Mouse (Mus musculus) heart, postnatal 0 days (tissue): Measurements from ENCODE around the gene Rps11. TPM values are rescaled to one million over a fixed set of nuclear protein-coding genes. Genes with fewer than 3 reads are reported as not detected.
A peak's percentile ranks its signal among the peaks of the same experiment; 100 is the strongest.
"Not testable (repeated sequence)": the region's sequence is repeated elsewhere in the genome, so short reads cannot be mapped to it uniquely, and the experiment has no call there.

Experiments
- ATAC-seq: fragments of 200-750 bp; cut with Nextera tagmentation; 2 replicates; pipeline ENCODE4 v1.8.0; 2017; ENCODE audit warnings: low read depth, moderate number of reproducible peaks, moderate library complexity; ENCODE audit not compliant: insufficient read depth
- DNase-seq: peaks from one replicate; pipeline ENCODE4 v3.0.0-alpha.2; 2016; ENCODE audit warnings: low spot score
- H3K27ac ChIP-seq: fragments of 300-500 bp; sonication (generic); 2 replicates; pipeline ENCODE4 v1.5.1; 2014; ENCODE audit warnings: low read depth, mild to moderate bottlenecking
- H3K27me3 ChIP-seq: fragments of 300-500 bp; sonication (generic); 2 replicates; pipeline ENCODE4 v1.6.1; 2014; ENCODE audit warnings: low read length, mixed read lengths; ENCODE audit not compliant: control insufficient read depth, insufficient read depth
- H3K36me3 ChIP-seq: fragments of 300-500 bp; sonication (generic); replicated peaks from 2 replicates; pipeline ENCODE4 v1.6.1; 2014; ENCODE audit warnings: low read length, mixed read lengths; ENCODE audit not compliant: control insufficient read depth, insufficient read depth
- H3K4me1 ChIP-seq: fragments of 300-500 bp; sonication (generic); 2 replicates; pipeline ENCODE4 v1.6.1; 2014; ENCODE audit warnings: antibody characterized with exemption; ENCODE audit not compliant: control insufficient read depth, insufficient read depth
- H3K4me2 ChIP-seq: fragments of 300-500 bp; sonication (generic); 2 replicates; pipeline ENCODE4 v1.6.1; 2014; ENCODE audit warnings: low read depth, mild to moderate bottlenecking, low read length, moderate library complexity
- H3K4me3 ChIP-seq: fragments of 300-500 bp; sonication (generic); 2 replicates; pipeline ENCODE4 v1.5.1; 2014; ENCODE audit warnings: low read depth, low read length
- H3K9ac ChIP-seq: fragments of 300-500 bp; sonication (generic); replicated peaks from 2 replicates; pipeline ENCODE4 v1.6.1; 2014; ENCODE audit warnings: low read depth, low read length, mixed read lengths
- H3K9me3 ChIP-seq: fragments of 300-500 bp; sonication (generic); replicated peaks from 2 replicates; pipeline ENCODE4 v1.6.1; 2016; ENCODE audit warnings: low read length; ENCODE audit not compliant: control insufficient read depth
- CTCF ChIP-seq: IDR thresholded peaks from 2 replicates; pipeline ENCODE4 v1.5.1; 2016; ENCODE audit warnings: antibody characterized with exemption, control low read depth, low read depth
- EP300 ChIP-seq: IDR thresholded peaks from 2 replicates; pipeline ENCODE4 v1.6.1; 2016; ENCODE audit warnings: antibody characterized with exemption, low read depth
- WGBS: fragments of 180-500 bp; shearing (Covaris S2); extraction: QIAGEN DNeasy Blood & Tissue Kit; methylation state at CpG from one replicate; pipeline ENCODE4 v1.1.7; 2014; 5-methylcytosine and 5-hydroxymethylcytosine counted together
- polyA plus RNA-seq: library from polyadenylated mRNA; unstranded; fragments of >200 nt; fragmentation: Nextera tagmentation; extraction: Ambion mirVana; gene quantifications from 2 replicates; pipeline ENCODE4 v1.2.1, GENCODE M21; 2015
- total RNA-seq: library from RNA; depleted of rRNA; stranded (reverse); fragments of >200 nt; gene quantifications from 2 replicates; pipeline ENCODE4 v1.2.3, GENCODE M21; 2014; ENCODE audit warnings: low replicate concordance

Rps11 gene
- total and polyA plus RNA-seq, 2 experiments from 2014 or later, result 730 to 1,247 TPM

GRCm38 (mm10) chr7:45154096-45154992, 30.1 kb upstream of the Rps11 start, which contains the start of the genes Pih1d1 and Aldh16a1:
Pih1d1 (plus strand) TSS chr7:45154303.
Aldh16a1 (minus strand) TSS chr7:45154584.
- TF ChIP-seq CTCF, result peak; percentile 61
- TF ChIP-seq EP300, result 0 out of 2 replicates have a peak, but pooled peaks have one; percentile 63
- Histone ChIP-seq H3K4me2 (peak within 1 kb of the TSS; percentile 83), H3K27me3 (no peaks in the 10 kb centered on the region), H3K4me1 (0 out of 2 replicates have a peak, but pooled peaks cover 7% of the 10 kb centered on the region), H3K36me3 (0 out of 2 replicates have a peak, but pooled peaks cover 7% of the 10 kb centered on the region), H3K4me3 (peak within 1 kb of the TSS; percentile 76), H3K9ac (peak within 1 kb of the TSS; percentile 83), H3K9me3 (no peaks in the 10 kb centered on the region), H3K27ac (peak within 1 kb of the TSS; percentile 97)
- ATAC-seq (peak; percentile 94), DNase-seq (peak; percentile 94)
- 2% methylated on average over 69 of the region's 69 CpGs for WGBS

GRCm38 (mm10) chr7:45153586-45153985, 29.3 kb upstream of the Rps11 start:
- DNase-seq, result no peak

GRCm38 (mm10) chr7:45153052-45153451, 28.8 kb upstream of the Rps11 start:
- not testable (repeated sequence) for H3K4me2 ChIP-seq, DNase-seq, H3K36me3 ChIP-seq, H3K27me3 ChIP-seq, H3K4me3 ChIP-seq, H3K9ac ChIP-seq, ATAC-seq, H3K4me1 ChIP-seq, H3K27ac ChIP-seq, H3K9me3 ChIP-seq
- 85% methylated on average over 2 of the region's 2 CpGs for WGBS

More at GRCm38 (mm10) chr7:45153586-45153985, 29.3 kb upstream of the Rps11 start:
- no peak for ATAC-seq
- Histone ChIP-seq H3K9ac (peak overlapping the region; percentile 83), H3K27me3 (no peaks in the 10 kb centered on the region), H3K27ac (peak overlapping the region; percentile 97), H3K36me3 (0 out of 2 replicates have a peak, but pooled peaks cover 4% of the 10 kb centered on the region), H3K4me3 (peak overlapping the region; percentile 76), H3K4me2 (peak overlapping the region; percentile 83), H3K4me1 (0 out of 2 replicates have a peak, but pooled peaks cover 7% of the 10 kb centered on the region), H3K9me3 (no peaks in the 10 kb centered on the region)
- TF ChIP-seq EP300 (no peak), CTCF (no peak)
- 1% methylated on average over 5 of the region's 5 CpGs for WGBS

- 53% methylated on average over 11 of the region's 11 CpGs for WGBS
- no peak overlapping the region for H3K4me2 ChIP-seq
- no peak for DNase-seq
- no peak for TF ChIP-seq EP300
- no peak for TF ChIP-seq CTCF
- H3K36me3 ChIP-seq, result no peaks in the 10 kb centered on the region; the same call in 1 of the 2 replicates
- H3K4me1 ChIP-seq, result 0 out of 2 replicates have a peak, but pooled peaks cover 7% of the 10 kb centered on the region
- no peak for ATAC-seq
- H3K9ac ChIP-seq, result no peak overlapping the region
- H3K27me3 ChIP-seq, result no peaks in the 10 kb centered on the region
- no peak overlapping the region for H3K4me3 ChIP-seq
- H3K27ac ChIP-seq, result no peak overlapping the region
- H3K9me3 ChIP-seq, result no peaks in the 10 kb centered on the region
These were observed 27.1 kb upstream of the Rps11 start for GRCm38 (mm10) chr7:45151303-45151702.

- Histone ChIP-seq H3K36me3 (peaks cover 6% of the 10 kb centered on the region; the same call in 1 of the 2 replicates), H3K27me3 (no peaks in the 10 kb centered on the region), H3K4me1 (0 out of 2 replicates have a peak, but pooled peaks cover 7% of the 10 kb centered on the region), H3K9ac (no peak overlapping the region), H3K4me3 (no peak overlapping the region), H3K27ac (no peak overlapping the region), H3K9me3 (no peaks in the 10 kb centered on the region), H3K4me2 (no peak overlapping the region)
- DNase-seq (no peak), ATAC-seq (no peak)
- TF ChIP-seq EP300, result no peak
- no peak for TF ChIP-seq CTCF
- WGBS, result 68% methylated on average over 4 of the region's 4 CpGs
These were observed 26.1 kb upstream of the Rps11 start for GRCm38 (mm10) chr7:45150321-45150720.
